In genomic region chr15:6708526-6709441, GRCm38 (mm10) we compare ENCODE assay signal across 8 mouse cellular contexts. TPM values are rescaled to one million over a fixed set of nuclear protein-coding genes. Genes with fewer than 3 reads are reported as not detected.
DNase-seq lines count a peak whose midpoint lies in the region; ATAC-seq lines count a peak whose summit lies in the region.

No protein-coding gene starts in this region.

- H3K9me3 ChIP-seq in heart, embryonic 11.5 days (replicated peaks; ENCODE audit: control insufficient read depth, low read length), result no peaks in the 10 kb centered on the region

- H3K4me3 ChIP-seq in heart, embryonic 11.5 days (ENCODE audit: low read depth, low read length), result peak overlapping the region; percentile 93

- peaks cover 24% of the 10 kb centered on the region for H3K4me1 ChIP-seq in heart, embryonic 11.5 days (ENCODE audit: control insufficient read depth, insufficient read depth, low read length)

- peak; percentile 62 for DNase-seq in CD4-positive, CD25-positive, alpha-beta regulatory T cell, adult 2 months (ENCODE audit: low read depth, low spot score)
- peak; percentile 42 to 55 for DNase-seq in adrenal gland, adult 18-20 months (ENCODE audit: low spot score in 2 of 2)
- peak; percentile 64 for DNase-seq in embryo, embryonic 11 days
- peak; percentile 55 for DNase-seq in kidney, postnatal 10 days
- DNase-seq in lung, postnatal 10 days, result peak; percentile 50
- peak; percentile 18 for DNase-seq in ovary, postnatal 14 days (ENCODE audit: low spot score)
- peak; percentile 74 to 82 for DNase-seq in thymus, postnatal 36 days

- peak overlapping the region; percentile 91 for H3K4me2 ChIP-seq in heart, embryonic 11.5 days

- 1% methylated on average over 73 of the region's 89 CpGs for WGBS in heart, embryonic 11.5 days (ENCODE audit: insufficient replicate concordance)

- H3K27me3 ChIP-seq in heart, embryonic 11.5 days (ENCODE audit: control insufficient read depth, insufficient read depth, low read length), result no peaks in the 10 kb centered on the region

- peak; percentile 68 for ATAC-seq in heart, embryonic 11.5 days (replicated peaks; ENCODE audit: insufficient number of reproducible peaks, low FRiP score, low TSS enrichment)

- peak overlapping the region; percentile 96 for H3K9ac ChIP-seq in heart, embryonic 11.5 days (ENCODE audit: low read depth, low read length)

- H3K27ac ChIP-seq in heart, embryonic 11.5 days (ENCODE audit: low read depth, low read length), result peak overlapping the region; percentile 95

- no peaks in the 10 kb centered on the region for H3K36me3 ChIP-seq in heart, embryonic 11.5 days (ENCODE audit: control insufficient read depth, insufficient read depth, low read length)

RNA-seq across cellular contexts. Expression of gene Rictor, which starts 0.6 kb away (rescaled TPM):
- 10 to 100 TPM; 18.9 to 26.6 TPM for total RNA-seq in adrenal gland, adult 18-20 months (2021)
- polyA plus RNA-seq in heart, embryonic 11.5 days (2014; fragmentation: Nextera tagmentation; extraction: Ambion mirVana), result 35.0 and 38.4 TPM in 2 replicates

Comparison
In these comparisons a context has a peak if more than half of its experiments do, and no peak if none do; other contexts are left out.
1. Peak in every context shown above with its lines: DNase-seq, ATAC-seq, H3K4me3 ChIP-seq and H3K27ac ChIP-seq.
2. DNase-seq: peak in every context shown above with its lines; median percentile 78 in thymus, postnatal 36 days; 64 in embryo, embryonic 11 days; 62 in CD4-positive, CD25-positive, alpha-beta regulatory T cell, adult 2 months; 55 in kidney, postnatal 10 days; 50 in lung, postnatal 10 days; 48 in adrenal gland, adult 18-20 months; 18 in ovary, postnatal 14 days.